Comparison of ENCODE assay signal across 31 mouse cellular contexts in the genomic region with DNA sequence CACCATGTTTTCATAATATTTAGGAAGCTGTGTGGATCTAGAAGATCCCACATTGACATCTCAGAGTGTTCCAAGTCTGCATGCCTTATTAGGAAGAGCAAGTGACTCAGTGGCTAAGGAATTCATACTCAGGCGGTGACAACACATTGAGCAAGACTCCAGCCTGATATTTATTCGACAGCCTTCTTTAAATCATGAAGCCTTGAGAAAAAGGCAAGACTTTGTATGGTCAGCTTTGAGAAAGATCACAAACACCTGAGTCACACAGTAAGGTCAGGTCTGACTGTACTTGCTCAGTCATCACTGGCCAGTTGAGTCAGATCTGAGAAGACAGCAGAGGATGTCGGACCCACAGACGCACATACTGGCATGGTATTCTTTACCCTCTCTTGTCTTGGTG.
DNase-seq lines count a peak whose midpoint lies in the region; ATAC-seq and TF ChIP-seq lines count a peak whose summit lies in the region.
"Had no signal": no experiment of that assay in that cellular context is flagged by ENCODE, and none has a peak within 500 bp of the region (broad histone marks: within the 10 kb centered on the region; RNA-seq: fewer than 3 reads in every experiment).

No protein-coding gene starts in this region.

- H3K36me3 ChIP-seq in heart, adult 2 months (ENCODE audit: control insufficient read depth, insufficient read depth, low read length), result no peaks in the 10 kb centered on the region
- no peaks in the 10 kb centered on the region for H3K36me3 ChIP-seq in C2C12 (ENCODE audit: control insufficient read depth, insufficient read depth)
- no peaks in the 10 kb centered on the region for H3K36me3 ChIP-seq in neural tube, embryonic 15.5 days
- H3K36me3 ChIP-seq: embryonic facial prominence, embryonic 13.5 days; G1E; hindbrain, embryonic 15.5 days; intestine, embryonic 15.5 days; limb, embryonic 12.5 days; midbrain, embryonic 13.5 days; neural tube, embryonic 12.5 days had no signal

- TF ChIP-seq EP300 in heart, adult 2 months (IDR thresholded peaks at IDR 0.05; ENCODE audit: insufficient read depth, low read depth, low read length), result no peak

- TF ChIP-seq CTCF in heart, adult 2 months (IDR thresholded peaks at IDR 0.05), result no peak
- no peak for TF ChIP-seq CTCF in C2C12 (IDR thresholded peaks at IDR 0.05; ENCODE audit: control insufficient read depth, insufficient read depth, insufficient read length)

- H3K4me1 ChIP-seq in heart, adult 2 months (ENCODE audit: control insufficient read depth, insufficient read depth, low read length), result peaks cover 2% of the 10 kb centered on the region; the same call in 1 of the 2 replicates
- no peaks in the 10 kb centered on the region for H3K4me1 ChIP-seq in brown adipose tissue, adult 24 weeks (ENCODE audit: control insufficient read depth, insufficient read depth, insufficient read length, low read length)
- no peaks in the 10 kb centered on the region for H3K4me1 ChIP-seq in neural tube, embryonic 15.5 days
- H3K4me1 ChIP-seq: embryonic facial prominence, embryonic 13.5 days; hindbrain, embryonic 15.5 days; intestine, embryonic 15.5 days; limb, embryonic 12.5 days; megakaryocyte, embryonic 14.5 days; midbrain, embryonic 13.5 days; neural tube, embryonic 12.5 days had no signal

- no peaks in the 10 kb centered on the region for H3K9me3 ChIP-seq in neural tube, embryonic 15.5 days (replicated peaks)
- H3K9me3 ChIP-seq: embryonic facial prominence, embryonic 13.5 days; G1E; hindbrain, embryonic 15.5 days; intestine, embryonic 15.5 days; limb, embryonic 12.5 days; megakaryocyte, embryonic 14.5 days; midbrain, embryonic 13.5 days; neural tube, embryonic 12.5 days had no signal

- no peak overlapping the region for H3K9ac ChIP-seq in heart, adult 2 months (ENCODE audit: low read depth, low read length)
- H3K9ac ChIP-seq in neural tube, embryonic 15.5 days (replicated peaks), result no peak overlapping the region
- H3K9ac ChIP-seq: embryonic facial prominence, embryonic 13.5 days; hindbrain, embryonic 15.5 days; intestine, embryonic 15.5 days; limb, embryonic 12.5 days; liver, postnatal 0 days; midbrain, embryonic 13.5 days; neural tube, embryonic 12.5 days had no signal

- no peak overlapping the region for H3K27ac ChIP-seq in heart, adult 2 months
- peak overlapping the region; percentile 14; the same call in 1 of the 2 replicates for H3K27ac ChIP-seq in brown adipose tissue, adult 24 weeks (replicated peaks; ENCODE audit: low read depth, low read length)
- H3K27ac ChIP-seq in neural tube, embryonic 15.5 days (replicated peaks), result no peak overlapping the region
- H3K27ac ChIP-seq: embryonic facial prominence, embryonic 13.5 days; hindbrain, embryonic 15.5 days; intestine, embryonic 15.5 days; layer of hippocampus, adult 2 months; limb, embryonic 12.5 days; midbrain, embryonic 13.5 days; neural tube, embryonic 12.5 days had no signal

- intact Hi-C loops in heart, adult 2 months (cut with DNase I), result no loop called here

- no peak for TF ChIP-seq POLR2A in heart, adult 2 months (IDR thresholded peaks at IDR 0.05; ENCODE audit: insufficient read depth, low read depth, low read length)

- DNase-seq in heart, adult 9 months (ENCODE audit: low spot score in 2 of 2), result peak; percentile 11 to 19
- DNase-seq in heart, adult 2 months, result no peak
- DNase-seq in 3T3-L1 (ENCODE audit: low read depth, low spot score), result peak; percentile 96
- DNase-seq in layer of hippocampus, postnatal 14 days (ENCODE audit: low spot score in 2 of 2), result no peak
- DNase-seq: cerebellum, adult 2 months; cerebellum, postnatal 36 days; embryo, embryonic 11 days; gastrocnemius, postnatal 10 days; kidney, adult 9 months; kidney, postnatal 25 days; layer of hippocampus, postnatal 36 days; liver, postnatal 0 days; lung, postnatal 14 days; retina, postnatal 1 day; right cerebral cortex, postnatal 25 days; spleen, adult 18-20 months had no signal

- WGBS in heart, adult 2 months, result 65% methylated on average over 4 of the region's 4 CpGs
- 94% methylated on average over 4 of the region's 4 CpGs for WGBS in neural tube, embryonic 15.5 days

- H3K79me3 ChIP-seq in C2C12 (ENCODE audit: low read depth), result no peaks in the 10 kb centered on the region

- no peaks in the 10 kb centered on the region for H3K27me3 ChIP-seq in heart, adult 2 months (ENCODE audit: control insufficient read depth, insufficient read depth, low read length)
- H3K27me3 ChIP-seq in C2C12 (ENCODE audit: control insufficient read depth, insufficient read depth, insufficient read length), result no peaks in the 10 kb centered on the region
- H3K27me3 ChIP-seq in neural tube, embryonic 15.5 days (replicated peaks), result no peaks in the 10 kb centered on the region
- H3K27me3 ChIP-seq: CH12.LX; embryonic facial prominence, embryonic 13.5 days; hindbrain, embryonic 15.5 days; intestine, embryonic 15.5 days; limb, embryonic 12.5 days; megakaryocyte, embryonic 14.5 days; midbrain, embryonic 13.5 days; neural tube, embryonic 12.5 days had no signal

- H3ac ChIP-seq in C2C12 (ENCODE audit: control insufficient read depth, insufficient read length, low read depth), result no peak overlapping the region

- no peak for ATAC-seq in neural tube, embryonic 15.5 days (ENCODE audit: low FRiP score)
- ATAC-seq: forebrain, embryonic 14.5 days; intestine, embryonic 15.5 days; liver, postnatal 0 days; midbrain, embryonic 13.5 days had no signal

- no peak overlapping the region for H3K4me2 ChIP-seq in neural tube, embryonic 15.5 days
- H3K4me2 ChIP-seq: embryonic facial prominence, embryonic 13.5 days; hindbrain, embryonic 15.5 days; intestine, embryonic 15.5 days; limb, embryonic 12.5 days; liver, embryonic 11.5 days; midbrain, embryonic 13.5 days; neural tube, embryonic 12.5 days had no signal

- H3K4me3 ChIP-seq in heart, adult 2 months, result no peak overlapping the region
- no peak overlapping the region for H3K4me3 ChIP-seq in C2C12 (ENCODE audit: insufficient read depth, poor library complexity, severe bottlenecking)
- no peak overlapping the region for H3K4me3 ChIP-seq in brown adipose tissue, adult 24 weeks (ENCODE audit: insufficient read depth, low read depth, low read length)
- H3K4me3 ChIP-seq in neural tube, embryonic 15.5 days (replicated peaks), result no peak overlapping the region
- H3K4me3 ChIP-seq: embryonic facial prominence, embryonic 13.5 days; hindbrain, embryonic 15.5 days; intestine, embryonic 15.5 days; layer of hippocampus, adult 2 months; limb, embryonic 12.5 days; megakaryocyte, embryonic 14.5 days; midbrain, embryonic 13.5 days; neural tube, embryonic 12.5 days had no signal

- H3K79me2 ChIP-seq in heart, adult 2 months (replicated peaks; ENCODE audit: control insufficient read depth, insufficient read depth, low read length), result no peaks in the 10 kb centered on the region
- no peaks in the 10 kb centered on the region for H3K79me2 ChIP-seq in C2C12 (ENCODE audit: control insufficient read depth, insufficient read depth)

TF ChIP-seq in C2C12, 6 proteins besides CTCF, POLR2A, EP300 and RAD21:
- TF ChIP-seq USF1 (IDR thresholded peaks at IDR 0.05; ENCODE audit: low read depth) (no peak), MYOD1 (IDR thresholded peaks at IDR 0.05; ENCODE audit: control insufficient read depth, insufficient read length, low read depth) (peak; percentile 68), FOSL1 (IDR thresholded peaks at IDR 0.05; ENCODE audit: insufficient read depth, low read length, poor library complexity, severe bottlenecking) (peak; percentile 94), MAX (IDR thresholded peaks at IDR 0.05) (no peak), MYOG (IDR thresholded peaks at IDR 0.05; ENCODE audit: control insufficient read depth, extremely low read depth, insufficient read length) (no peak), CEBPB (IDR thresholded peaks at IDR 0.05; ENCODE audit: low read depth) (peak; percentile 97)
TF ChIP-seq in C2C12: peak in this region for 3.

Comparison
In these comparisons a context has a peak if more than half of its experiments do, and no peak if none do; other contexts are left out.
1. DNase-seq: peak in heart, adult 9 months (2 of 2) and 3T3-L1 (single experiment); none in heart, adult 2 months (0 of 2) and layer of hippocampus, postnatal 14 days (0 of 2).